Mouse (Mus musculus) frontal cortex, postnatal 36 days (tissue): ENCODE measurements around the gene Il2rb.

Experiments used
- DNase-seq, 2 experiments: peaks; one replicate each; pipeline ENCODE4 v3.0.0; 2022; ENCODE audit warnings: low spot score in 2 of 2

Il2rb gene

DNA sequence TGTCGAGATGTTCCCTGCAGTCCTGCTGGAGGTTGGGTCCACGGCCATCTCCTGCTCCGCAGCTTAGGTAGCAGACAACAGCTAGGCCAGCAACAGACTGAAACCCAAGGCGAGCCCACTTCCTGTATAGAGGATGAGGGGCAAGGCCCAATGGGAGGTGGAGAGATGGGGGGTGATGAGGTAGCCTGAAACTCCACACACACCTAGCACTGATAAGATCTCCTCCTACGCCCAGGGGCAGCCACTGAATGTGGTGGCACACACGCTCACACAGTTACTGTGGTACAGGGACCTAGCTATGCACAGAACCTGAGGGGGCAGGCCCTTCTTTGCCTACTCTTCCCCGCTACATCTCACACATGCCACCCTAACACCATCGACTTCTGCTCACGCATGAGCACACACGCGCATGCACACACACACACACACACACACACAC is at the start of gene Il2rb:
Gene Il2rb, minus strand, starts transcription at position 304 of the 439 bp plus-strand sequence.
- no peak for DNase-seq

DNA sequence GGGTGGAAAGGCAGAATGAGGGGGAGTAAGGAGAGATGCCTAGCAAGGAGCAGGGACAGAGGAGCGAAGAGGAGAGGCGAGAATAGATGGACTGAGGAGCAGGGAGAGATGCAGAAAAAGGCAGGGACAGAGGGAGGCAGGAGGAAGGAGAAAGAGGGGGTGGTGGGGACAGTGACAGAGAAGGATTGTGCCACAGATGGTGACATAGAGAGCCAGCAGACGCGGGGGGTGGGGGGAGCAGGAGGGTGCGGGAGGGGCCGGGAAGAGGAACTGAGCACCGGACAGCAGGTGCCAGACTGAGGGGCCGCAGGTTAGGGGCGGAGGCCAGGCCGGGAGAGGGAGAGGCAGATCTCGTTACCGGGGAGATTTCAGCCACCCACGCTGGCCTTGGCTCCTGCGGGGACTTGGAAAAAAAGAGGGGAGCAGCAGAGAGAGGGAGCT is 49.5 kb upstream of the Il2rb start, which contains the start of gene Sstr3:
Gene Sstr3, minus strand, starts transcription at position 125 of the 441 bp plus-strand sequence.
- peak in 1 of 2 experiments; percentile 51 for DNase-seq

DNA sequence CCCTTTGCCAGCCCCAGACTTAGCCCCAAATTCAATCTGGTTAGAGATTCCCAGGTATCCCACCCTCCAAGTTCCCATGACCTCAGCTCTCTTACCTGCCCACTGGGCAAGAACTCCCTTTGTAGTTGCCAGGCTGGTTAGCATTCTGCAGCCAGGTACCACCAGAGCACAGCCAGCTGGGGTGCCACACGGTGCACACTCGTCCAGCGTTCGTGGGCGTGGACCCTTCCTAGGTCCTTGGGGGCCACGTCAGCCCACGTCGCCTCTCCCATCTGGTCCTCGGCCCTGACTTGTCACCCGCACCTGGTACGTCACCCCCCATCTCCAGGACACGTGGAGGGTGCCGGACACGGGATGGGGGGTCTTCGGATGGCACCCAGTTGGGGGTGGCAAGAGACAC is 49.0 kb upstream of the Il2rb start:
- DNase-seq: no peak

DNA sequence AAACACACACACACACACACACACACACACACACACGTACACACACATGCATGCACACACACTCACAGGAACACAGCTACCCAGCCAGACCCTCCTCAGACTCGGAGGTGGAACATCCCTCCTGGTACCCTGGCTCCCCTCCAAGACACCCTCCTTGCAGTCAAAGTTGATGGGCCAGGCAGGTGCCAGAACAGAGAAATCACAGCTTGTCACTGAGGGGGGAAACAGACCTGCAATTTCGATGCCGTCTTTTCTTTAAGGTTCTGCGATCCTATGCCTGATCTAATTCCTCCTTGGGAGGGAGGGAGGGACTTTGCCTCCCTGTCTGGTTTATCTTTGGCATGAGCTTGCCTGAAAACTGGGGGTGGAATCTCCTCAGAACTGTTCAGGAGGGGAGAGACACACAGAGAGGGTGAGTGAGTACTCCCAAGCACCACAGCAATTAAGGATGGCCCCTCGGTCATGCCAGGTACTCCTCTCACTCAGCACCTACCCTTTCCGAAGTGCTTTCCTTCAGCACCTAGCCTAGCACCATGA is 47.8 kb upstream of the Il2rb start:
- peak in 1 of 2 experiments; percentile 41 for DNase-seq

DNA sequence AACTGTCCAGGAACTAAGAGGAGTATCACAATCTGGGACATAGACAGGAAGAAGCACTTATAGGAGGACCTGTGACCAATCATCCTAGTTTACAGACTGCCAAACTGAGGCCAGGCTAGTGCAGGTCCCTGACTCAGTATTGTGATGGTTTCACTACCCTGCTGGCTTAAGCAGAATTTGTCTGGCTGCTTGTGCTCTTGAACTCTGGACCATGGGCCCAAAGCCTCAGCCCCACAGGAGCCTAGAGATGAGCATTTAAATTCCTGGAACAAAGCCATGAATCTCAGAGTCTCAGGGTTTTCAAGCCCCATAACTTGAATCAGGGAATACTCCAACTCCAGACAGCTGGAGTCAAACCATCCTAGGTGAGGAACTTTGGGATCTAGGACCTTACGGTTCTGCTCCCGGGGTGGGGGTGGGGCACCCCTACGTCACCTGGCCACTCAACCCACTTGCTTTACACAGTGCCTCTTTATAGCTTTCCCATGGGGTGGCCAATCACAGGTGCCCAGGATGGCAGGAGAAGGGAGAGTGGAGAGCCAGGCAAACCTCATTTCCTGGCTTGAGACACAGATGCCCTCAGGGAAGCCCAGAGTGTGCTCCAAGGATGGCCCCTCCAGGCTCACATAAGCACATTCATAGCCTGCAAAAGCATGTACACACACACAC is 47.2 kb upstream of the Il2rb start:
- DNase-seq: no peak

DNA sequence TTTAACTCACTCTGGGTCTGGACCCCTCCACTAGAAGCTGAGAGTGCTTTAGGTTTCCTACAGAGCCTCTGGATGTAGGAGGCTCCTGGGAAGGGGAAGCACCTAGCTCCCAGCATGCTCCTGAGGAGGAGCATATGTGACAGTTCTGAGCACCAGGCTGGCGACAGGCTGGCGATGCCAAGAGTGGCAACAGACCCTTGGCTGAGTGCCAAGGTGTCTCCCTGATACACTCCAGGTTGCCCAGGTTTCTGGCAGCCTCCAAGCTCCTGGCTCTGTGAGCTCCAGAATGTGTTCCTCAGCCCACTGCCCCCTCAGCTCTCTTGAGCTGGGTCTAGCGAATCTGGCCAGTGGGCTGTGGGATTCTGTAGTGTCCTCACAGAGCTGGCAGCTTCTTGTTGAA is 46.5 kb upstream of the Il2rb start:
- DNase-seq: no peak

DNA sequence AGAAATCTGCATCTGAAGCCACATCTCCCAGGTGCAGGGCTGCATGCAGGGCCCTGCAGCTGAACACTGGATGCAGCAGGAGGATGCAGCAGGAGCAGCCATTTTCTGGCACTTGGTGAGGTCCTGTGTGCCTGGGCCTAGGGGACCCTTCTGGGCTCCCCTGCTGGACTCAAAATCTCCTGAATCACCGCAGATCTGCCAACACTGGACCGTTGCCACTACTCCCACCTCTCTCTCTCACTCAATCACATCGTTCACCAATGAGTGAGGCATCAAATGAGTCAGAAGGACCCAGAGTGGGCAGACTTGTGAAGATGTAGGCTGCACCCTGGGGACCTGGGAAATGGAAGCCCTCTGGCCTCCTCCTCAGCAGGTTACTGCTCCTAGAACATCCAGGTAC is 46.0 kb upstream of the Il2rb start:
- DNase-seq: no peak

DNA sequence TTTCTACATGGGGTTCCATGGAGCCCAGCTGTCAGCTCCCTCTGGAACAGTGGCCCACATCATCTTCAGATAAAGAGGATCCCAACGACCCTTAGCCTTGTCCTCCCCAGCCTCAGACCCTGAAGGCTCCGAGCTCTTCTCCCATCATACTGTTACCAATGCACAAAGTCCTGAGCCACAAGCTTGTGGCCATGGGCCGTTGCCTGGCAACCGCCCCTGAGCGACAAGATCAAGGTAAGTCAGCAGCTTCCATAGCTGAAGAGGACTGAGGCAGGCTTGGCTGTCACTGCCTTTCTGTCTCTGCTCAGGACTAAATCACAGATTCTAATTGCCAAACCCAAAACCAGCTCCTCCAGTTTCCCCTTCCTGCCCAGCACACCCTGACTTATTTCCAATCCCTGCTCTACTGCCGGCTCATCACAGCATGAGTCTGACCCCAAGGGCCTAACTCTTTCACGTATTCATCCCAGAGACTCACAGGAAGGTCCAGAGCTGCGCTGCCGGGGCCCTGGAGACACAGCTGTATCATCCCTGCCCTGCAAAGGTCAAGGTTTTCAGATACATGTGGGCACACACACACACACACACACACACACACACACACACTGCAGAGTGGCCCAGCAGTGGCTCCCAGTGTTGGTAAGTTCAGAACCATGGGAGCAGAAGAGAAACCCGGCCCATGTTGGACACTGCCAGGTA is 40.8 kb upstream of the Il2rb start:
- no peak for DNase-seq

DNA sequence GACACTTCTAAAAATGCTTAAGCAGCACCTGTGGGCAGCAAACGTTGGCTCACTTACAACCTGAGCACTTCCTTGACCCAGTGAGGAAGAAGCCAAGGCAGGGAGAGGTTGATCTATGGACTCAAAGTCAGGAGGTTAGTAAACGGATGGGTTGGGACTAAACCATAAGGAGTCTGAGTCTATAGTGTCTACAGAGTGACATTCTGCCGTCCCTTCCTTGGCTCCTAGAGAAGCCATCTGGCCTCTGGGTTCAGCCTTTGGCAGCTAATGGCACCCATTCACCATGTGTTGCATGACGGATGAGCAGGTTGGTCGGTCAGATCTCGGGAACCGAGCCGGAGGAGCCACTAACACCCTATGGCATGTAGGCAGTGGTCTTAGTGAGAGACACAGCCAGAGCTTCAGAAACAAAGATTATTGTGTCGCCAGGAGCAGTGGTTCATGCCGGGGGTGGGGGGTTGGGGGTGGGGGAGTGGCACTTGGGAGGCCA is 38.3 kb upstream of the Il2rb start:
- DNase-seq: no peak

DNA sequence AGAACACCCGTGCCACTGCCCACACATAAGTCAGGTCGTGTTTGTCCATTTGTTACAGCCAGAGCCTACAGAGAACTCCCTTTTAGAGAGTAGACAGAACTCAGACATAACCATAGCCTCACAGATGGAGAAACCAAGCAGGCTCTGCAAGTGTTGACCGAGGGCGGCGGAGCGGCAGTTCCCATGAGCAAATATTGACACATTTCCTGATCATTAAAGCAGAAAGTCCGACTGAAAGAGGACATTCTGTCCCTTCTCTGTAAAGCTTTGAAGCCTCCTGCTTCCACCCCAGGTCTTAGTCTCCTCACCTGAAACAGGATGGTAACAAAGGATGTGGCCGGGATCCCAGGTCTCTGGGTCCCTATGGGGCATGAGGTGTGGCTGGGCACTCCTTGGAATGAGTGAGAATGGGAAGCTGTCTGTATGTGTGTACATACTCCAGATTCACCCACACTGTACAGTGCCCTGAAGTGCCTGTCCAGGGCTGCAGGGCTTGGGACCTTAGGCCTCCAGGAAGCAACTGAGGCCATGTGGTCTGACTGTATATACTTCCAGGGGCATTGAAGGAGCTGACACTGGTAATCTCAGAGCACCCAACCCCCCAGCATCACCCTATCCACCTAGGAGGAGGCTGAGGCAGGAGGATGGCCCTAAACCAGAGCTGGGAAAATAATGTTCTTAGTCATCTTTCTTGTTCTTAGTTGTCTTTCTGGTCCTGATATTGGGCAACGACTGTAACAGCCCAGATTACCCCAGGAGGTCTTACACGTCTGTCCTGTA is 37.7 kb upstream of the Il2rb start:
- no peak for DNase-seq

DNA sequence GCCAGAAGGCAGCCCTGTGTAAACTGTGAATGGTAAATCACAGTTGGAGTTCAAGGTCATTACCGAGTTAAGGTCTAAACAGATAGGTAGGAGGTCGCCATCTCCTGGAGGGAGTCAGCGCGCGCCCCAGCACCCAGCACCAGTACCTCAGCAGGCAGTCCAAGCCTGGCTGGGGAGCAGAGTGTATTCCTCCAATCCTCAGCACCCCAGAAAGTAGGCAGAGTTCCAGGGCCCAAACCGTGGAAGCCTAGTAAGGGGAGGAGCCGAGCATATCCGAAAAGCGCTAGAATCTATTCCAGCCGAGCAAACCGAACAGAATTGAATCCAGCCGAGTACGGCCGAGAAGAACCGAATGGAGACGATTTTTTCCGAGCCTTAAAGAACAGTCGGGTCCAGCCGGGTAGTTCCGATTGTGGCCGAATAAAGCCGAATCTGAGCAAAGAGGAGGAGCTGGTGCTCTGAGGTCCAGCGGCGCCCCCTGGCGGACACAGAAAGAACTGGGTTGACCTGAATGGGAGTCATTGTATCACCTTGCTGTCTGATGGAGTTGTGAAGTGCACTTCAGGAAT is 36.9 kb upstream of the Il2rb start:
- DNase-seq: peak; percentile 99 to 100

DNA sequence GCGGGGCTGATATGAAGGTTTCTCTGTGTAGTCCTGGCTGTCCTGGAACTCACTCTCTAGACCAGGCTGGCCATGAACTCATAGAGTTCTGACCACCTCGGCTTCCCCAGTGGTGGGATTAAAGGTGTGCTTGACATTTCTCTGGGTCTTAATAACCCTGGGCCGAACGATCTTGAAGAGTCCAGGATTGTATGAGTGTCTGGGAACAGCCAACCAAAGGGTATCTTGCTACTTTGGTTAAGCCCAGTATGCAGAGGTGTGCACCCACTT is 36.3 kb upstream of the Il2rb start:
- no peak for DNase-seq

DNA sequence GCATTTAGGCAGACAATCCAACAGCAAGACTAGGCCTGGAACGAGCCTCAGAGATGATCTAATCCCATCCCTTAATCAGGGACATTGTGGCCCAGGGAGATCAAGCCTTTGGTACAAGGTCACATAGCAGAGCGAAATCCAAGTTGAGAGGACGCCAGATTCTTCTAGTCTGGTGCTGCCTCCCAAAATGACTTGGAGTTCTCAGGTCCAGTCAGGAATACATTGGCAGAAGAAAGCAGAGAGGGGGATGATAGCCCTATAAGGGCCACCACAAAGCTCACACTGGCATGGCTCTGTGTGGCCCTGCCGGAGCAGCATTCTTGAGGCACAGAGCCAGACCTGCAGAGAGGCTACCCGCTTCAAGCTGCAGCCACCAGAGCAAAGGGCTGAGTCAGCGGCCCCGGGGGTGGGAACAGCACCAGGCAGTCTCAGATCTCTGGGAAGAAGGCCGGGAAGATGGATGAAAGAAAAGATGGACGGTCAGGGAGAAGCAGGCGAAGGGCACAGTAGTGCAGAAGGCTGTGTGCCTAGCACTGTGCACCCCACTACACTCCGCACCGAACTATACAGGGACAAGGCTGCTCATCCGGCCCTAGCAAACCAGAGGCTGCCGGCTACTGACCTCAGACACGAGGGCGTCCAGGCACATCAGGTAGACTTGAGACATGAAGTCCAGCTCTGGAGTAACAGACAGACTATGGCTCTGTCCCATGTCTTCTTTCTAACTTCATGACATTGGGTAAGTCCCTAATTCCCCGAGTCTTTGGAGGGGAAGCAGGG is 35.8 kb upstream of the Il2rb start, which contains the start of gene C1qtnf6:
Gene C1qtnf6, minus strand, starts transcription at position 746 of the 780 bp plus-strand sequence.
- DNase-seq: no peak

DNA sequence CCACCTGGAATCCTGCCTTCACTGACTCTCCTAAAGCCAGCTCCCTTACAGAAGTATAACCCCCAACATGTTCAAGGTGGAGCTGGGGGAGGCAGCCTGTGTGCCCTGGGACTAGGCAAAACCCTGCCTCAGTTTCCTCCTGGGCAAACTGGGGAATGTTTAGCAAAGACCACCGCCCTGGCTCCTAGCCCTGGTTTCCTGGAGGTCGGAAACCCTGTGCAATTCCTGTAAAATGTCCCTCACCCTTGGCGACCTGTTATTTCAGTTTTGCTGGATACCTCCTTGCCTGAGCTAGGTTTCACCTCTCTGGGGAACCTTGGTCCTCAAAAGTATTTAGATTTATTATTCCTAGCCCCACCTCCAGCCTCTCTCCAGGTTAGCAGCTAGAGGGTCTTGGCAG is 35.1 kb upstream of the Il2rb start:
- no peak for DNase-seq

DNA sequence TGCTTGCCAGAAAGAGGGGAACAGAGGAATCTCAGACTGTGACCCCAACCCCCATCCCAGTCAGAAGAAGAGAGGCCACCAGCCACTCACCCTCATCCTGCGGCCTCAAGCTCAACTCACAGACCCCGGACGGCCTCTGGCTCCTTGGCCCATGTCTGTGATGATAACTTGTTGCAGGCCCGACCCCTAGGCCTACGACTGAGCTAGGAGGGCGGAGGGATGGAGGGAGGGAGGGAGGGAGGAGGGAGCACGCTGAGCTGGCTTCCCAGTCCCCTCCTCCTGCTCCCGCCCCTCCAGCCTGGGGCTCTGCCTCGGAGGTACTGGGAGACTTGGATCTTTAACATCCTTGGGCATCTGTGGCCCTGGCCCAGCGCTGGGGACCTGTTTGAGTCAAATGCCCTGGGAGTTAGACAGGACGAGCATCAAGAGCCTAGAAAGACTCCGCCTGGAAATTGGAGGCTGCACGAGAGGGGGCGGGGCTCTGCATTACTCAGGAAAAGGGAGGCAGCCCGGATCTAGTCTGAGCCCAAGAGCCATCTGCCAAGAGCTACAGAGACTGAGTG is 34.4 kb upstream of the Il2rb start:
- peak; percentile 72 to 73 for DNase-seq

DNA sequence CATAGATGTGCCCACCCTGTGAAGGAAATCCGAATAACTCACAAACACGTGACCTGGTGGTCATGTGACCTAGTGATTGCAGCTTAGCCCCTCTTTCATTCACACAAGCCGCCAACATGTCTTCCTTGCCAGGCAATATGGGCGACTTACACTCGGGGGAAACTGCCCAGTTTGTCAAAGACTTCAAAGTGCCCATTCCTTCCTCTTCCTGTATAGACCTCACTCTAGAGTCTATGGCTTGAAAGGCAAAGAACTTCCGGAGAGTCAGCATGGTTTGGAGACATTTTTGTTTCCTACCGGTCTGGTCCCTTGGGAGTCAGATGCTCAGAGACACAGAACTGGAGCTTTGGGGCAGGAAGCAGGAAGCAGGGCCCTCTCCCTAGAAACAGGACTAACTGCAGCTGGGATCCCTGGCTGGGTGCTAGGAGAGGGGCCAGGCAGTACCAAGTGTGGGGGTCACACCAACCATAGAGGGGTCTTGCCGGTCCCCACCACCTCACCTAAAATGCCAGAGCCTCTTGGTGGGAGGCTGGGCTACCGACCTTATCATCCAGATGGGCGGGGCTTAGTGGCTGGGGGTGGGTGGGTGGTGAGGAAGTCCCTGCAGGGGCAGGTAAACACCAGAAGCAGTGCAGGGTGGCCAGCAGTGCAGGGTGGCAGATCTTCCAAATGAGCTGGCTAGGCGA is 33.8 kb upstream of the Il2rb start:
- no peak for DNase-seq

DNA sequence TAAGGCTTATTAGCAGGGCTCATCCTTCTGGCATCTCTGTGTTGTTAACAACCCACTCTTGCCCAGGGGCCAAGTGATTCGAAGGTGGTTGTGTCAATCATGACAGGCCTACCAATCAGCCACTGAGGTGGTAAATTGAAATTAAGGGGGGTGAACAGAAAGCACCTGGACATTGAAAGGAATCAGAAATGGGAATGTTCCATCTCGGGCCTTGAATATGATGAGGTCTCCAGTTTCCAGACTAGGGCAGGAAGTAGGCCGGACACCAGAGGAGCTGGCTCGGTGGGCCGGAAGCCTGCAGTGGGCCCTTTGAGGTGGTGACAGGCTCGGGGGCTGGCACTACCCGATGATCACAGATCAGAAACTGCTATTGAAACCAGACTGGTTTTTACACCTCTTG is 32.9 kb upstream of the Il2rb start:
- no peak for DNase-seq

DNA sequence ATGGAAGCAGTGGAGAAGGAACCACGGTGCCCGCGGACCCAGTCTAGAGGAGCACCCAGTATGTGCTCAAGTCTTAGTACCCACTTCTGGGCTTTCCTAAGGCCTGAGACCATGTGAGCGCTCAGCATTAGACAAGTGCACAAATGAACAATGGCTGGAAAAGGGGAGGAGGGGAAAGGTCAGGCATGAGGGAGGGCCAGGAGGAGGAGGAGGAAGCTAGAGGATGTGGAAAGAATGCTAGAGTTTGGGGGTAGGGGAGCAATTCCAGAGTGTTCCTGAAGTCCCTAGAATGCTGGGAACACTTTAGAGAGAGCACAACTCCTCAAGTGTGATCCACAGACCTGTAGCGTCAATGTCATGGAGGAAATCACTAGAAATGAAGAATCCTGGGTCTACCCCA is 29.1 kb upstream of the Il2rb start:
- no peak for DNase-seq

DNA sequence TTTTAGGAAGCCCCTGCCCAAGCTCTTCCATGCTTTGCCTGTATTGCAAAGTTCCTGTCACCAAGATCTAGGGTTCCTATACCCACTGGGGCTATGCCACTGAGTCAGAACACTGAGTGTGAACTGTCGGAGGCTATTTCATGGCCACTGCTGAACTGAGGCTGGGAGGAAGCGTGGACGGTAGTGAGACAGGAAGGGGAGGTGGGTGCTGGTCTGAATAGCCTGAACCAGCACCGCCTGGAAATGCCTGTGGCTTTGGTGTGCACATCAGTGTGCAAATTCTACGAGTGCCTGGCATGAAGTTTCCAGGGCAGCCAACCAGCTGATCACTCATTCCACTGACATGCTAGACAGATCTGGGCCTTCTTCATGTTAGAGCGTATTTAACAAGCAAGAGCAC is 26.8 kb upstream of the Il2rb start:
- no peak for DNase-seq

DNA sequence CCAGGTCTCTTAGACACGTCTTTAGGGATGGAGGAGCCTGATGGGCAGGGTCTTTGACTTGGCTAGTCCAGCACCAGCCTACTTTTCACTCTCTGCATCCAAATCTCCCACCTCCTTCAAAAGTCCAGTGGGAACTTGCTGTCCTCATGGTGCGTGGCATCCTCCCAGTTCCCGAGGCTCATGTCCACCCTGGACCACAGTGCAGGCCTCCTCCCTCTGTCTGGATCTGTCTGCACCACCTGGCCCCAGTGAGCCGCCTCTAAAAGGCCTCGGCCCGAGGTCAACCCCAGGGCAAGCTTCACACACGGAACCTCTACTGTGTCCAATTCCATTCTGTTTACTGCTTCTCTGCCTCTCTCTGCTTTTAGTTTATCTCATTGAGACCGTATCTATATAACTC is 26.3 kb upstream of the Il2rb start:
- no peak for DNase-seq
